Comparison of ENCODE assay signal across 9 mouse cellular contexts in the genomic region with DNA sequence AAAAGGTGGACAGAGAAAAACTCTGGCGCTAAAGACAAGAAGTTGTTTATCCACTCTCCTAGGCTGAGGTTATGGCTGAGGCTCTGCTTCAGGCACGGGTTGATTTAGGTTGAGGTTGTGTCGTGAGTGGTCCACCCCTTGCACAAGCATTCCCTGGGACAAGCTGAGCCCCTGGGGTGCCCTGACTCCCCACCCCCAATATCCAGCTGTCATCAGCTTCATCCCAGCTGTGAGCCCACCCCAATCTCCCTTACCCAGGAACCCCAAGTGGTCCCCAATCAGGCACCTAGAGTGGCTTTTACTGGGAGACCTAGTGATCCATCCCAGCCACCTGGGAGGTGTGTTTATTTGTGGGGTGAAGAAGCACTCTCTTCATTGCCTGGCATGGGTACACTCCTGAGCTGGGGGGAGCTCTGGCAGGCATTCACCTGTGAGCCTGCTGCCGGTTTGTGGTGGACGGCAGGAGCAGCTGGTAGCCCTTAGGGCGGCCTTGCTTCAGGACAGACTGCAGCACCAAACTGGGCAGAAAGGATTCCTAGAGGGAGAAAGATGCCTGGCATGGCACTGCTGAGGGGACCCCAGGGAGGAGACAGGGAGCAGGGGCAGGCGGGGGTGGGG. TPM values are rescaled to one million over a fixed set of nuclear protein-coding genes. Genes with fewer than 3 reads are reported as not detected.
DNase-seq lines count a peak whose midpoint lies in the region; ATAC-seq and TF ChIP-seq lines count a peak whose summit lies in the region.
"Had no signal": no experiment of that assay in that cellular context is flagged by ENCODE, and none has a peak within 500 bp of the region (broad histone marks: within the 10 kb centered on the region; RNA-seq: fewer than 3 reads in every experiment).

No protein-coding gene starts in this region.

- TF ChIP-seq POLR2A in heart, adult 2 months (IDR thresholded peaks at IDR 0.05; ENCODE audit: insufficient read depth, low read depth, low read length) = no peak

- 80% methylated on average over 7 of the region's 7 CpGs for WGBS in heart, adult 2 months
- WGBS in heart, postnatal 0 days = 82% methylated on average over 7 of the region's 7 CpGs
- 63% methylated on average over 7 of the region's 7 CpGs for WGBS in liver, embryonic 16.5 days (ENCODE audit: insufficient replicate concordance)

- ATAC-seq in G1E (ENCODE audit: extremely low read depth, insufficient number of reproducible peaks, low FRiP score, poor library complexity, severe bottlenecking) = no peak
- ATAC-seq in heart, postnatal 0 days (ENCODE audit: insufficient read depth, low read depth) = no peak
- no peak for ATAC-seq in liver, embryonic 16.5 days (ENCODE audit: low read depth)

- H3K4me2 ChIP-seq in heart, postnatal 0 days (ENCODE audit: low read depth, low read length) = peak overlapping the region; percentile 67
- H3K4me2 ChIP-seq in liver, embryonic 16.5 days (ENCODE audit: low read depth, low read length) = peak overlapping the region; percentile 69

- H3K9ac ChIP-seq in heart, adult 2 months (ENCODE audit: low read depth, low read length) = no peak overlapping the region
- H3K9ac ChIP-seq in heart, postnatal 0 days (replicated peaks; ENCODE audit: low read depth, low read length) = no peak overlapping the region
- no peak overlapping the region for H3K9ac ChIP-seq in liver, embryonic 16.5 days (ENCODE audit: low read depth, low read length)

- TF ChIP-seq CTCF in heart, adult 2 months (IDR thresholded peaks at IDR 0.05) = no peak
- TF ChIP-seq CTCF in G1E (IDR thresholded peaks at IDR 0.05; ENCODE audit: low read depth, low read length) = no peak
- no peak for TF ChIP-seq CTCF in heart, postnatal 0 days (IDR thresholded peaks at IDR 0.05; ENCODE audit: low read depth)

- intact Hi-C loops in heart, adult 2 months (cut with DNase I) = loop anchor here (2.0 kb wide), 2 partner anchors 83 to 139 kb away; no protein-coding TSS in a partner anchor
- intact Hi-C loops in left cerebral cortex, postnatal 10 days (cut with DNase I) = loop anchor here (2.0 to 5.0 kb wide), 3 partner anchors 137 to 355 kb away; no protein-coding TSS in a partner anchor

- H3K4me3 ChIP-seq in heart, adult 2 months = no peak overlapping the region
- H3K4me3 ChIP-seq in G1E (ENCODE audit: low read depth, low read length) = peak overlapping the region; percentile 17; the same call in 1 of the 2 replicates
- H3K4me3 ChIP-seq in heart, postnatal 0 days (ENCODE audit: low read depth, low read length) = 0 out of 2 replicates have a peak overlapping the region, but pooled peaks have one; percentile 43
- H3K4me3 ChIP-seq in liver, embryonic 16.5 days (ENCODE audit: low read depth, low read length) = peak overlapping the region; percentile 51

- no peaks in the 10 kb centered on the region for H3K9me3 ChIP-seq in G1E (replicated peaks)
- no peaks in the 10 kb centered on the region for H3K9me3 ChIP-seq in heart, postnatal 0 days (replicated peaks; ENCODE audit: control insufficient read depth, low read length)
- H3K9me3 ChIP-seq in liver, embryonic 16.5 days (replicated peaks; ENCODE audit: control insufficient read depth, low read length) = no peaks in the 10 kb centered on the region

- H3K27ac ChIP-seq in heart, adult 2 months = peak overlapping the region; percentile 89
- H3K27ac ChIP-seq in heart, postnatal 0 days (ENCODE audit: low read depth) = no peak overlapping the region
- H3K27ac ChIP-seq in liver, embryonic 16.5 days (ENCODE audit: low read length) = no peak overlapping the region

- no peaks in the 10 kb centered on the region for H3K79me2 ChIP-seq in heart, adult 2 months (replicated peaks; ENCODE audit: control insufficient read depth, insufficient read depth, low read length)

- no peaks in the 10 kb centered on the region for H3K36me3 ChIP-seq in heart, adult 2 months (ENCODE audit: control insufficient read depth, insufficient read depth, low read length)
- no peaks in the 10 kb centered on the region for H3K36me3 ChIP-seq in G1E (replicated peaks)
- H3K36me3 ChIP-seq in heart, postnatal 0 days (replicated peaks; ENCODE audit: control insufficient read depth, insufficient read depth, low read length) = no peaks in the 10 kb centered on the region
- H3K36me3 ChIP-seq in liver, embryonic 16.5 days (ENCODE audit: control insufficient read depth, insufficient read depth) = no peaks in the 10 kb centered on the region

- H3K4me1 ChIP-seq in heart, adult 2 months (ENCODE audit: control insufficient read depth, insufficient read depth, low read length) = no peaks in the 10 kb centered on the region; the same call in 1 of the 2 replicates
- H3K4me1 ChIP-seq in G1E (ENCODE audit: insufficient read depth, low read depth, low read length) = peaks cover 40% of the 10 kb centered on the region
- peaks cover 2% of the 10 kb centered on the region; the same call in 1 of the 2 replicates for H3K4me1 ChIP-seq in heart, postnatal 0 days (ENCODE audit: control insufficient read depth, insufficient read depth)
- H3K4me1 ChIP-seq in liver, embryonic 16.5 days (ENCODE audit: control insufficient read depth, low read depth, low read length) = peaks cover 15% of the 10 kb centered on the region

- peak in 1 of 2 experiments; percentile 13 for DNase-seq in heart, adult 2 months
- no peak for DNase-seq in heart, postnatal 4 days
- no peak for DNase-seq in G1E (ENCODE audit: low spot score)
- DNase-seq in heart, postnatal 0 days (ENCODE audit: low spot score) = no peak
- DNase-seq in left cerebral cortex, postnatal 10 days (ENCODE audit: extremely low spot score in 1 of 2, low spot score in 2 of 2) = no peak
- no peak for DNase-seq in thymus, postnatal 10 days (ENCODE audit: low spot score in 2 of 2)
- no peak for DNase-seq in spleen, adult 18-20 months

- H3K27me3 ChIP-seq in heart, adult 2 months (ENCODE audit: control insufficient read depth, insufficient read depth, low read length) = no peaks in the 10 kb centered on the region
- peaks cover 69% of the 10 kb centered on the region for H3K27me3 ChIP-seq in G1E (ENCODE audit: insufficient read depth, low read length)
- H3K27me3 ChIP-seq in heart, postnatal 0 days (ENCODE audit: control insufficient read depth, insufficient read depth, low read length) = 0 out of 2 replicates have a peak, but pooled peaks cover 4% of the 10 kb centered on the region
- H3K27me3 ChIP-seq in liver, embryonic 16.5 days (ENCODE audit: control insufficient read depth, insufficient read depth, low read depth, low read length) = peaks cover 42% of the 10 kb centered on the region

- TF ChIP-seq EP300 in heart, adult 2 months (IDR thresholded peaks at IDR 0.05; ENCODE audit: insufficient read depth, low read depth, low read length) = no peak
- no peak for TF ChIP-seq EP300 in heart, postnatal 0 days (IDR thresholded peaks at IDR 0.05; ENCODE audit: low read depth)

RNA-seq across cellular contexts. Expression of a gene that starts 8.1 kb away (rescaled TPM):
- 1 to 10 TPM in 1 of 2 experiments, under 1 TPM in 1; 0.52 to 1.3 TPM for total RNA-seq in heart, adult 2 months (2021)
- 0.73 and 1.1 TPM in 2 replicates for polyA plus RNA-seq in heart, adult 2 months (2012; rRNA removed)
- total RNA-seq in heart, postnatal 4 days (2021) = 1 to 10 TPM; 2.6 to 4.0 TPM
- total RNA-seq in G1E (2014; fragmentation: Nextera tagmentation) (not detected in 2 replicates), G1E (2017) (0.29 and 0.33 TPM in 2 replicates)
- polyA plus RNA-seq in G1E (2012) = not detected in 2 replicates
- total RNA-seq in heart, postnatal 0 days (2014; rRNA removed; ENCODE audit: low replicate concordance) = 1.5 and 4.1 TPM in 2 replicates
- 1.9 and 2.0 TPM in 2 replicates for polyA plus RNA-seq in heart, postnatal 0 days (2015; fragmentation: Nextera tagmentation; extraction: Ambion mirVana)
- 0.09 TPM in 1 of 2 replicates, not detected in the other for polyA plus RNA-seq in liver, embryonic 16.5 days (2015; fragmentation: Nextera tagmentation; extraction: Ambion mirVana)
- total RNA-seq in left cerebral cortex, postnatal 10 days (2021) = 1 to 10 TPM; 2.1 to 2.3 TPM
- total RNA-seq: neutrophil, adult 5-6 weeks had no signal

RNA-seq across cellular contexts. Expression of a gene that starts 12.2 kb away (rescaled TPM):
- 10 to 100 TPM; 22.0 to 27.3 TPM for total RNA-seq in heart, adult 2 months (2021)
- 27.4 and 30.2 TPM in 2 replicates for polyA plus RNA-seq in heart, adult 2 months (2012; rRNA removed)
- total RNA-seq in heart, postnatal 4 days (2021) = 10 to 100 TPM; 51.7 to 54.5 TPM
- 27.5 and 29.4 TPM in 2 replicates for total RNA-seq in G1E (2014; fragmentation: Nextera tagmentation)
- 18.9 and 26.0 TPM in 2 replicates for total RNA-seq in G1E (2017)
- polyA plus RNA-seq in G1E (2012) = 66.9 and 69.6 TPM in 2 replicates
- 67.2 and 89.9 TPM in 2 replicates for total RNA-seq in heart, postnatal 0 days (2014; rRNA removed; ENCODE audit: low replicate concordance)
- polyA plus RNA-seq in heart, postnatal 0 days (2015; fragmentation: Nextera tagmentation; extraction: Ambion mirVana) = 83.4 and 87.8 TPM in 2 replicates
- 23.2 and 24.9 TPM in 2 replicates for polyA plus RNA-seq in liver, embryonic 16.5 days (2015; fragmentation: Nextera tagmentation; extraction: Ambion mirVana)
- 10 to 100 TPM; 49.6 to 52.9 TPM for total RNA-seq in left cerebral cortex, postnatal 10 days (2021)

RNA-seq across cellular contexts. Expression of a gene that starts 34.8 kb away (rescaled TPM):
- 1 to 10 TPM; 7.8 to 8.1 TPM for total RNA-seq in heart, adult 2 months (2021)
- polyA plus RNA-seq in heart, adult 2 months (2012; rRNA removed) = 12.8 and 13.6 TPM in 2 replicates
- 10 to 100 TPM; 11.7 to 13.2 TPM for total RNA-seq in heart, postnatal 4 days (2021)
- total RNA-seq in G1E (2014; fragmentation: Nextera tagmentation) (14.6 and 17.9 TPM in 2 replicates), G1E (2017) (15.2 and 19.3 TPM in 2 replicates)
- polyA plus RNA-seq in G1E (2012) = 28.4 and 38.8 TPM in 2 replicates
- 16.2 and 20.0 TPM in 2 replicates for total RNA-seq in heart, postnatal 0 days (2014; rRNA removed; ENCODE audit: low replicate concordance)
- polyA plus RNA-seq in heart, postnatal 0 days (2015; fragmentation: Nextera tagmentation; extraction: Ambion mirVana) = 12.4 and 13.0 TPM in 2 replicates
- 27.8 and 29.1 TPM in 2 replicates for polyA plus RNA-seq in liver, embryonic 16.5 days (2015; fragmentation: Nextera tagmentation; extraction: Ambion mirVana)
- total RNA-seq in left cerebral cortex, postnatal 10 days (2021) = 10 to 100 TPM; 32.1 to 32.9 TPM

RNA-seq across cellular contexts. Expression of a gene that starts 39.4 kb away (rescaled TPM):
- under 1 TPM; 0.75 to 0.84 TPM for total RNA-seq in heart, adult 2 months (2021)
- polyA plus RNA-seq in heart, adult 2 months (2012; rRNA removed) = 1.6 and 2.4 TPM in 2 replicates
- total RNA-seq in heart, postnatal 4 days (2021) = 1 to 10 TPM; 8.7 to 9.4 TPM
- not detected in 2 replicates for total RNA-seq in G1E (2014; fragmentation: Nextera tagmentation)
- 0.23 TPM in 1 of 2 replicates, not detected in the other for total RNA-seq in G1E (2017)
- not detected in 2 replicates for polyA plus RNA-seq in G1E (2012)
- total RNA-seq in heart, postnatal 0 days (2014; rRNA removed; ENCODE audit: low replicate concordance) = 8.0 and 24.0 TPM in 2 replicates
- 3.6 and 4.1 TPM in 2 replicates for polyA plus RNA-seq in heart, postnatal 0 days (2015; fragmentation: Nextera tagmentation; extraction: Ambion mirVana)
- polyA plus RNA-seq in liver, embryonic 16.5 days (2015; fragmentation: Nextera tagmentation; extraction: Ambion mirVana) = 0.18 TPM in 1 of 2 replicates, not detected in the other
- total RNA-seq in left cerebral cortex, postnatal 10 days (2021) = 1 to 10 TPM; 1.8 to 2.7 TPM
- total RNA-seq: neutrophil, adult 5-6 weeks had no signal
